Mouse (Mus musculus) splenic B cell, adult 2 months (primary cell): Measurements from ENCODE around the gene Zc3h6.
"Not testable (repeated sequence)": the region's sequence is repeated elsewhere in the genome, so short reads cannot be mapped to it uniquely, and the experiment has no call there.

Source experiments
- DNase-seq: peaks from one replicate; pipeline ENCODE4 v3.0.0-alpha.2; 2011; ENCODE audit warnings: low read depth, low spot score
- H3K27me3 ChIP-seq: 2 replicates; pipeline ENCODE4 v1.6.1; 2012; ENCODE audit warnings: mild to moderate bottlenecking, low read length, moderate library complexity, mixed read lengths; ENCODE audit not compliant: control insufficient read depth, poor library complexity, insufficient read depth, severe bottlenecking
- H3K36me3 ChIP-seq: 2 replicates; pipeline ENCODE4 v1.6.1; 2012; ENCODE audit warnings: mild to moderate bottlenecking, low read length, moderate library complexity, mixed read lengths; ENCODE audit not compliant: control insufficient read depth, poor library complexity, insufficient read depth, severe bottlenecking

Gene Zc3h6

DNA sequence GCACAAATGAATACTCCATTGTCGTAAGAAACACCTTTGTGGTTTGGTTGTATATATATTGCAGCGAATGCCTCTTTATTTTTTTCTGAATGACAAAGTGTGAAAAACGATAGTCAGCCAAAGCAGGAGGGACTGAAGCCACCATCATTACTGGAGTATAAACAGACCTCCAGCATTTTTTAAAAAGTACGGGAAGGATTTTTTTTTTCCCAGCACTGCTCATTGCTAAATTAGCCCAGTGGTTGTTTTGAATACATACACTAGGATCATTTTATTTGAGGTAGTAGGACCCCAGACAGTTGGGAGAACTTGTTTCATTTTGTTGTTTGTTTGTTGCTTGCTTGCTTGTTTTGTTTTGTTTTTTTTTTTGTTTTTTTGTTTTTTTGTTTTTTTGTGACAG, 8.4 kb downstream of the Zc3h6 start:
- H3K36me3 ChIP-seq, result no peaks in the 10 kb centered on the region
- DNase-seq, result no peak

DNA sequence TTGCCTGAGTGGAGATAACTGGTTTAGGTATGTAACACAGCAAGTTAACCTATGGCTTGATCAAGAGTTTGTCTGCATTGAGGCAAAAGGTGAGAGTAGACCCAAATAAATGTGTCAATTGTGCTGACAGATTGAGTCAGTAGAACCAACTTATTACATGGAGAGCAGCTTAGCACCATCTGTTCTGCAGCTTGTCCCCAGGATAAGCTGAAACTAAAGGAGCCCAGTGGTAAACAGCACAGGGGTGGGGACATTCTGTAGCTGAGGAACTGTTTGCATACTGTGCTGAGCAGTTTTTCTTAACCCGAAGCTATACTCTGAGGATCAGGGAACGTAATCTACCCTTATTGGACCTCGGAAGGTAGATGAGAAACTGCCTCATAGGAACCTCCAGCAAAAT, 17.5 kb downstream of the Zc3h6 start:
- H3K27me3 ChIP-seq, result no peaks in the 10 kb centered on the region
- no peaks in the 10 kb centered on the region for H3K36me3 ChIP-seq
- DNase-seq, result no peak

More for the DNA sequence above, 8.4 kb downstream of the Zc3h6 start:
- no peaks in the 10 kb centered on the region for H3K27me3 ChIP-seq

GRCm38 (mm10) chr2:129004872-129005271, 37.7 kb downstream of the Zc3h6 start:
- no peaks in the 10 kb centered on the region for H3K27me3 ChIP-seq
- H3K36me3 ChIP-seq, result peaks cover 3% of the 10 kb centered on the region
- DNase-seq, result no peak

DNA sequence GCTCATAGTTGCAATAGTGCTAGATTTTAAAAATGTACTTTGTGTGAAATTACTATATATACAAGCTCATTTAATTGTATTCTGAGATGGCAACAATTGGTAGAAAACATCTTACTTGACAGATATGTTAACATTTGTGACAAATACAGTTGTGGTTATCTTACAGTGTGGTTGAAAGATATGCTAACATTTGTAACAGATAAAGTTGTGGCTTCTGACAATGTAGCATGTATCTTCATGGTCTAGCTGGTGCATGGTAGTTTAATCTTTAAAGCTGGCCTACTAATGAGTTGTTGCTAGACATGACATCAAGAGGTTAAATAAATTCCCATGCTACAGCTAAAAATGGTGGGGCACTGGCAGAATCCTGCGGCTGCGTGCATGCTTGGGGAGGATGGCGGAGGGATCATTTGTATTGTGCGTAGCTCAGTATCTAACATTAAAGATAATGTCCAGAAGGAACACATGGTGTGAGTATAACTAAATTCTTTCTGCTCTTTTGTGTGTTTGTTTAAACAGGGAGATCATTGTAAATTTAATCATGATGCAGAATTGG, 39.1 kb downstream of the Zc3h6 start:
- no peaks in the 10 kb centered on the region for H3K27me3 ChIP-seq
- peaks cover 3% of the 10 kb centered on the region for H3K36me3 ChIP-seq
- no peak for DNase-seq

DNA sequence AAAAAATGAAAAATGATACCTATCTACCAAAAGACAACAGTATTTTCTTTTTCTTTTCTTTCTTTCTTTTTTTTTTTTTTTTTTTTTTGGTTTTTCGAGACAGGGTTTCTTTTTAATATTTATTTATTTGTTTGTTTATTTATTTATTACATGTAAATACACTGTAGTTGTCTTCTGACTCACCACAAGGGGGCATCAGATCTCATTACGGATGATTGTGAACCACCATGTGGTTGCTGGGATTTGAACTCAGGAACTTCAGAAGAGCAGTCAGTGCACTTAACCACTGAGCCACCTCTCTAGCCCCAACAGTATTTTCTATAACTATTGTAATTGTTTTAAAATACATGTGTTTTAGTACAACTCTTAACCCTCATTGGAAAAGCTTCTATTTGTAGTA, 41.7 kb downstream of the Zc3h6 start:
- not testable (repeated sequence) for H3K36me3 ChIP-seq, H3K27me3 ChIP-seq
- peak; percentile 41 for DNase-seq

- H3K27me3 ChIP-seq, result no peaks in the 10 kb centered on the region; the same call in 1 of the 2 replicates
- H3K36me3 ChIP-seq, result peaks cover 6% of the 10 kb centered on the region
- DNase-seq, result no peak
Measured at GRCm38 (mm10) chr2:129020106-129020505, 52.9 kb downstream of the Zc3h6 start.

GRCm38 (mm10) chr2:129024820-129025219, 57.6 kb downstream of the Zc3h6 start:
- Histone ChIP-seq H3K36me3 (peaks cover 2% of the 10 kb centered on the region; the same call in 1 of the 2 replicates), H3K27me3 (no peaks in the 10 kb centered on the region; the same call in 1 of the 2 replicates)
- no peak for DNase-seq

GRCm38 (mm10) chr2:129035381-129035780, 68.2 kb downstream of the Zc3h6 start:
- Histone ChIP-seq H3K36me3 (no peaks in the 10 kb centered on the region), H3K27me3 (no peaks in the 10 kb centered on the region)
- DNase-seq, result no peak

DNA sequence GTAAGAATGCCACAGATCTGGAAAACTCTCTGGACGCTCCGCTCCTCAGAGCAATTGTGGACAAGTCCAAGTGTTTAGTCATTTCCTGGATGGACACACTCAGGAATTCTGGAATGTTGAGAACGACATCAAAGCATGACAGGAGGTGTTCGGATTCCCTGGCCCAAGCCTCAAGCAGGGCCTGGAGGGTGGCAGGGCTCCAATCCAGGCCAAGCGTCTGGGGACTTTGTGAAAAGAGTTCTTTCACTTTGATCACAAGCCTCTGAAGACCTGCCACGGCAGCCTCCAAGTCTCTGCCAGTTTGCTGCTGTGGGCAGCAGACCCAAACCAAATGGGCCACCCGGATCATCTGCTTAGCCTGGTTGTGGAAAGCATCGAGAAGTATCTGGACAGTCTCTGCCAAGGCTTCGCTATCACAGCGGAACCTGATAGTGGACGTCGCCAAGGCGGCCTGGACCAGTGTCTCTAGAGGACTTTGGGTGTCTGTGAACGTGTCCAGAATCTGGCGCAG, 71.3 kb downstream of the Zc3h6 start:
- Histone ChIP-seq H3K36me3 (no peaks in the 10 kb centered on the region), H3K27me3 (no peaks in the 10 kb centered on the region)
- no peak for DNase-seq

DNA sequence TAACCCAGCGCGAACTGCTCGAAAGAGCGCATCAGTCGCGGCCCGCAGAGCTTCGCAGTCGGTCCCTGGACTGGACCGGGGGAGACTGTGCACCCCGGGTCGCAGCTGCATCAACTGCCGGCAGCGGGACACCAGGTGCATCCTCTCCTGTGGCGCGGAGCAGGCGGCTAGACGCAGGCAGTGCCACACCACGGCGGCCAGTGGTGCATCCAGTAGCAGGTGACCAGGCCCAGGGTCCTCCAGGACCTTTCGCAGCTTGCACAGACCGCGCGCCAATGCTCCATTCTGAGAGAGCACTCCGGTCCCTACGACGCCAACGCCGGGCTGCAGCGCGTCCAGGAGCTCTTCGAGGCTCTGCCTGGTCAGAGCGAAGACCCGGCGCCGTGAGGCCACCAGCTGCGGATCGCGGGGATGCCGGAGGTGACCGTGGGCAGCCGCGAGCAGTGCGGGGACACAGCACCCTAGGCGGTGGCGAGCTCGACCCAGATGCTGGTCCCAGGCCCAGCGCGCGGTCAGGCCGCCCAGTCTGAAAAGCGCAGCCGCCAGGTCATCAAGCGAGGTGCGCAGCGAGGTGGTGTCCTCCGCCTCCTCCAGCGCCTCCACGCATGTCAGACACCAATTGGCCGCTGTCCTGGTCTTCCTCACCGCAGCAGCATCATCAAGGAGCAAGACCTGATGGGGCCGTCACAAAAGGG, 71.9 kb downstream of the Zc3h6 start:
- no peaks in the 10 kb centered on the region for H3K36me3 ChIP-seq
- no peaks in the 10 kb centered on the region for H3K27me3 ChIP-seq
- DNase-seq, result peak; percentile 3

DNA sequence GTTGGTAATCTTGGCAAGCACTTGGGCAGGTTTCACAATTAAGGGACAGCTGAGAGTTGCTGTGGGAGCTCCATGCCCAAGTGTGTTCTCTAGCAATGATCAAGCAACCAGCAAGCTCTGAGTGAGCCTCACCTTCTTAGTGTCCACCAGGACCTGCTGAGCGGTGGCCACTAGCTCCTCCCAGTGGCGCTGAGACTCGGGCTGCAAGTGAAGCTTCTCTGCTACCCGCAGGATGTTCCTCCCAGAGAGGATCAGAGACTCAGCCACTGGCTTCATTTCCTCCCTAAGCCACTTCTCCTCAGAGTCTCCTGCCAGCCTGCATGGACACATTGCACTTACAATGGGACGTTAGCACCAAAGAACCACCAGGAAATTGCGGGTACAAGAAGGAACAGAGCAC, 73.4 kb downstream of the Zc3h6 start:
- H3K36me3 ChIP-seq, result no peaks in the 10 kb centered on the region
- peak; percentile 15 for DNase-seq

DNA sequence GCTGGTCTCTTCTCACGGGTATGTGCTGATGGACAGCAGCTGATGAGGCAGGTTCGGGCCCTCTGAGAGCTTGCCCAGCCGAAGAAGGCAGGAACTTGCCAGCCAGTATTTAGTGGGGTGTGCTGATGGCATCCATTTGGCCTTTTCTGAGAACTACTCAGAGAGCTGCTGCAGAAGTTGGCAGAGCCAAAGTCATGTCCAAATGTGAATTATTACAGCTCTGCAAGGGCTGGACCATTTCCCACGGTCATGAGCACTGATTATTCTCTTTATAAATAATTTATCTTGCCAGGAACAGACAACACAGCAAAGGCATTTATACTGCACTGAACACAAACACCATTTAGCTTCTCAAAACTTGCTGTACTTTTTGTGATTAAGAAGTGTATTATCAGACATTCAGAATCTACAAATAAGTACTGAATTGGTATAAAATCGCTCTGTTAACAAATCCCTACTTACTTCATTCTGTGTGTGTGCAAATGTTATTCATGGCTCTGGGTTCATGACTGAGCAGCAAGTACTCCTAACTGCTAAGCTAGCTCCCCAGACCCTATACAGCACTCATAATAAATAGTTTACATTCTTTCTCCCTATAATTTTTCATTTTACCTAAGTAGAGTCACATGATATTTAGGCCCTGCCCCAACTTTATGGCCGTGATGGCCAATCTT, 79.1 kb downstream of the Zc3h6 start:
- Histone ChIP-seq H3K27me3 (no peaks in the 10 kb centered on the region), H3K36me3 (no peaks in the 10 kb centered on the region)
- DNase-seq, result no peak

More for the DNA sequence above, 73.4 kb downstream of the Zc3h6 start:
- H3K27me3 ChIP-seq, result no peaks in the 10 kb centered on the region

DNA sequence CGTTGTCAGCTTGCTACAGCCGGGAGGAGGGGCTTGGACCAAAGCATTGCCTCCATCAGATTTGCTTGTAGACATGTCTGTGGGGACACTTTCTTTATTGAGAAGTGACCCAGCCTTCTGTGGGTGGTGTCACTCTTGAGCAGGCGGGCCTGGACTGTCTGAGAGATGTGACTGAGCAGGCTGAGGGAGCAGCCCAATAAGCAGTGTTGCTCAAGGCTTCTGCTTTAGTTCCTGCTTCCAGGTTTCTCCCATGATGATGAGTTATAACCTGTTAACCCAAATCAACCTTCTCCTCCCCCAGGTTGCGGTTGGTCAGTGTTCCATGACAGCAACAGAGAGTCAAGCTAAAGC, 79.6 kb downstream of the Zc3h6 start:
- Histone ChIP-seq H3K36me3 (no peaks in the 10 kb centered on the region), H3K27me3 (no peaks in the 10 kb centered on the region)
- no peak for DNase-seq

GRCm38 (mm10) chr2:129047811-129048210, 80.6 kb downstream of the Zc3h6 start, which contains the start of gene Vinac1:
Gene Vinac1 (minus strand): TSS chr2:129048172.
- H3K27me3 ChIP-seq, result no peaks in the 10 kb centered on the region
- DNase-seq, result no peak
- H3K36me3 ChIP-seq, result no peaks in the 10 kb centered on the region

DNA sequence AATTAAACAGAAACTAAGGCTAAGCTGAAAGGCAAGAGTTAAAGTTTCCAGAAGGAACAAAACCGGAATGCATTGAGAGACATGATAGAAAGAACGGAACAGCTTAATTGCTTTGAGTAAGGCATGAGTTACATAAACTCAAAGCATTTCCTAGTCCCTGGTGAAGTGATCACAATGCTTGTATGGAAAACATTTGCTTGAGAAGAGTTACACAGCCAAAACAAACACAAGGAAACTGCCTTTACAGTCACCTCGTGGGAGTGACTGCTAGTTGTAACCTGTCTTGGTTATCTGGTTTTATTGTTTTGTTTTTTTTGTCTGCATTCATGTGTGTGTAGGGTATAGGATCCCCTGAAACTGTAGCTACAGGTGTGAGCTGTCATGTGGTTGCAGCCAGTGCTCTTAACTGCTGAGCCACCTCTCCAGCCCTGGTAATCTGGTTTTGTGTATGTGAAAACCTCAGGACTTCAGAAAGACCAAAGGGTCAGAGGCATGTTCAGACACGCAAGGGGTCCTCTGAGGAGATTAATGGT, 85.3 kb downstream of the Zc3h6 start:
- no peaks in the 10 kb centered on the region for H3K27me3 ChIP-seq
- H3K36me3 ChIP-seq, result no peaks in the 10 kb centered on the region
- DNase-seq, result no peak
